Mouse (Mus musculus) spleen, adult 2 months (tissue): ENCODE measurements around the gene Rassf1.

Source experiments
- CTCF ChIP-seq: fragments of 200-500 bp; IDR thresholded peaks from 2 replicates; pipeline ENCODE4 v1.5.1; 2011; ENCODE audit warnings: mild to moderate bottlenecking, inconsistent platforms; ENCODE audit not compliant: insufficient read depth, insufficient read length, insufficient replicate concordance; ENCODE audit errors: extremely low read depth
- POLR2A ChIP-seq: fragments of 200-500 bp; IDR thresholded peaks from 2 replicates; pipeline ENCODE4 v1.6.1; 2011; ENCODE audit warnings: low read depth, low read length, inconsistent platforms

GRCm38 (mm10) chr9:107533791-107534407 lies 17.5 kb upstream of the Rassf1 start, which contains the start of gene Tmem115:
- TF ChIP-seq CTCF, result no peak
- TF ChIP-seq POLR2A, result peak; percentile 46
